Mouse (Mus musculus): ENCODE data around the gene Gm29797. TPM values are rescaled to one million over a fixed set of nuclear protein-coding genes. Genes with fewer than 3 reads are reported as not detected.

Gene Gm29797
- total RNA-seq (2021) = under 1 TPM in 1 of 2 experiments, not detected in 1; 0.36 TPM
- long read RNA-seq, experiment 1 = 0 reads
- long read RNA-seq, experiment 2 = 0 reads

- no peak for DNase-seq (ENCODE audit: low spot score in 2 of 2)
Observed at GRCm38 (mm10) chr2:181656734-181657133, at the start of gene Gm29797. Gene Gm29797, plus strand, starts transcription at chr2:181657034.

DNA sequence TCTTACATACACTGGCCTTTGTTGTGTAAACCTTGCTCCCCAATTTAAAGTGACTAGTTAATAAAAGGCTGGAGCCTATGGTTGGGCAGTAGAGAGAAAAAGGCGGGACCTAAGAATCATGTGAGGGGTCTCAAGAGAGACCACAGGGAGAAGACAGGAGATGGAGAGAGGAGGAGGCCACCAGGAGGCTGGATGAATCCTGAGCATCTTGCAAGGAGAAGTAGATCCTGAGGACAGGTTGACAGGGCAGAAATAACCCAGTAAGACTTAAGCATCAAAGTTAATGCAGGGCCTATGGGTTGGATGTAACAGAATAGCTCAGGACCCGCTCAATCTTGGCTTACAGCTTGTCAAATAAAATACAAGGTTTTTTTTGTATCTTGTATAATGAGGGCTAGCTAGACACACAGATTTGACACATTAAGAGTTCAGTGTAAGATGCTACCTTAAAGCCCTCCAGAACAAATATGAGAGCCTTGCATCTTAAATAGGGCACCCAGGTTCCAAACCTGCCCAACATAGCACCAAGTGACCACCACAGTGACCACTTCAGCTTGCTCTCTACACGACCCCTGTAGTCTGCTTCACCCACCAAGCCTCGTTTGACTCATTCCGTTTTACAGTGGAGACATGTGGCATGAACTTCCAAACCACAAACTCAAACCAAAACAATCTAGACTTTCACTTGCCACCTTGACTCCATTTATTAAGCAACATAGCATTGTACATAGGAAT, 37.9 kb upstream of the Gm29797 start:
- DNase-seq (ENCODE audit: low spot score in 2 of 2) = no peak

- no peak for DNase-seq (ENCODE audit: low spot score in 2 of 2)
Observed at GRCm38 (mm10) chr2:181623401-181623800, 33.4 kb upstream of the Gm29797 start.

DNA sequence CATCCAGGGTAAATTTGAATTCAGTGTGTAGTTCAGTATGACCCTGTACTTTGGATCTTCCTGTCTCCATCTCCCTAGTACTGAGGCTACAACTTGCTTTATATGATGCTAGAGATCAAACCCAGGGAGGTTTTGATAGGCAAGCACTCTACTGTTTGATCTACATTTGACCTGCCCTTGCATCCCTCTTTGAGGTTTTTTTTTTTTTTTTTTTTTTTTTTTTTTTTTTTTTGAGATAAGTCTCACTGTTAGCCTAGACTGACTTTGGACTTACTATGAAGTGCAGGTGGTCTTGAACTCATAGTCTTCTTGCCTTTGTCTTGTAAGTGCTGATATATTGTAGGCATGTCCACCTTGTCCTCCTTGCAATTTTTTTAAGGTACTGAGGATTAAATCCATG, 28.4 kb upstream of the Gm29797 start:
- DNase-seq (ENCODE audit: low spot score in 2 of 2) = no peak

DNA sequence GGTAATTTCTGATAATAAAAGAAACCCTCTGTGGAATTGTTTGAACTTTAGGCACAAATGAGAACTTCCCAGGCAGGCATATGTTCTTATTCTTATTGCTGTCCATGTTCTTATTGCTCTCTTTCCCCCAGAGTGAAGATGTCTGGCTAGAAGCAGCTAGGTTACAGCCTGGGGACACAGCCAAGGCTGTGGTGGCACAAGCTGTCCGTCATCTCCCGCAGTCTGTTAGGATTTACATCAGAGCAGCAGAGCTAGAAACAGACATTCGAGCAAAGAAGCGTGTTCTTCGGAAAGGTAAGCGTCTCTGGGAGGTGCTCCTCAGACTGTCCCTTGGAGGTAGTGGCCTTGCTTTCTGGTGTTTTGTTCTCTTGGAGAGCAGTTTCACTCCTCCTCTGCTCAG, 24.2 kb upstream of the Gm29797 start:
- DNase-seq (ENCODE audit: low spot score in 2 of 2) = no peak

- no peak for DNase-seq (ENCODE audit: low spot score in 2 of 2)
Observed at GRCm38 (mm10) chr2:181635865-181636264, 21.0 kb upstream of the Gm29797 start.

DNA sequence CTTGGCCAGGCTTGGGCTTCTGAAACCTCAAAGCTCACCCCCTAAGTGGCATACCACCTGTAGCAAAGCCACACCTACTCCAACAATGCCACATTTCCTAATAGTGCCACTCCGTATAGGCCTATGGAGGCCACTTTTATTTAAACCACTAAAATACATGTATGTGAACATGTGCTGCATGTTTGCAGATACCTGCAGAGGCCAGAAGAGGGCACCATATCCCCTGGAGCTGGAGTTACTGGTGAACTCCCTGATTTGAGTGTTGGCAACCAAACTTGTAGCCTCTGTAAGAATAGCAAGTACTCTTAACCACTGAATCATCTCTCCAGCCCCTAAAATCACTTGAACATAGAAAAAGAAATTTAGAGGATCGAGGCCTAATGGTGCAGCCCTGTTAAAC, 12.5 kb upstream of the Gm29797 start:
- peak in 1 of 2 experiments; percentile 30 for DNase-seq (ENCODE audit: low spot score in 2 of 2)

DNA sequence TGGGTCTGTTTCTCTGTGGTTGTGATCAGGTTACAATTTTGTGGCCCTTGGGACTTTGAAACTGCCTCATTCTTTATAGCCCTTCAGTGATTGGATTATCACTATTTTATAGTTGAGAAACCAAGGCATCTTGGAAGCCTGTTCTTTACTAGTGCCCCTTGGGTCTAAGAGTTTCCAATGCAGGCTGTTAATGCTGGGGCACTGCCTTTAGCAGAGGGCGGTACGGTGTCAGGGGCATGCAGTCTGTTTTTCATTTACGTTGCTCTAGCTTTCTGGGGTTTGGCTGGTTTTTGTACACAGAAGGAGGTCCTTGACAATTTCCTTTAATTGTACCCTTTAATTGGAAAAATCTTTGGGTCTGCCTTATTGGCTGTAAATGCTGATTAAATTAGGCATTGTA, 11.2 kb upstream of the Gm29797 start:
- DNase-seq (ENCODE audit: low spot score in 2 of 2) = no peak

GRCm38 (mm10) chr2:181646626-181647472, 10.0 kb upstream of the Gm29797 start:
- no peak for DNase-seq (ENCODE audit: low spot score in 2 of 2)

GRCm38 (mm10) chr2:181648926-181649325, 7.9 kb upstream of the Gm29797 start:
- DNase-seq (ENCODE audit: low spot score in 2 of 2) = no peak

GRCm38 (mm10) chr2:181653065-181653464, 3.8 kb upstream of the Gm29797 start:
- DNase-seq (ENCODE audit: low spot score in 2 of 2) = no peak

- DNase-seq (ENCODE audit: low spot score in 2 of 2) = no peak
Observed at GRCm38 (mm10) chr2:181653523-181653922, 3.3 kb upstream of the Gm29797 start.

DNA sequence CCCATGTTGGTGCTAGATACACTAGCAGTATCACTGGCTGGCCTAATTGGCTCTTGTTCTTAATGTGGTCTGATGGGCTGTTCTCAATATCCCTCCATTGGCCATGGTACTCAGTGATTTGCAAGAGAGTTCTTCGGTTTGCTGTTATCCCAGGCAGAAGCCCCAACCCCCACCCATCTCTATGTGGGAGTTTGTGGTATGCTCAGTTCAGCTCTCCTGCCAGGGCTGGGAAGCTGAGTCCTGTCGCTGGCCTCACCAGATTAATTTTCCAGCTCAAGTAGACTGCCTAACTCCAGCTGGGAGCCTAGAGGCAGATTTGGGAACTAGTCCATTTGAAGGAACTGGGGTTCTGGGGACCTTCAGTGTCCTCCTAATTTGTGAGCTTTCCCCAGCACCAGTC, 607 bp downstream of the Gm29797 start:
- DNase-seq (ENCODE audit: low spot score in 2 of 2) = no peak

DNA sequence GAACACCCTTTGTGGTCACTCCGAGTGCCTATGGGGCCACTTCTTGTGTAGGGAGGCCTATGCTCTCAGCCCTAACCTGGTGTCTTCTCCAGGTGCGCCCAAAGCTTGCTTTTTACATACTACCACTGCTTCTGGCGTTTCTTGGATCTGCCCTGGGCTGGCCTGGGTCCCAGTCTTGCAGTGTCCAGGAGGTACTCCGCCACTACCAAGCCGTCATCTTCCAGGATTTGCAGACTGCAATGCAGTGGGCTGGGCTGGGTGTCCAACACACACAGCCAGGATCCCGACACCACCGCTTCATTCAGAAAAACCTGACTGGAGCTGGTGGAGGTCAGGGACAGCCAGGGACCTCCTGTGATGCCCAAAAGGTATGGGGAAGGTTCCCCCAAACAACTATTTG, 1.7 kb downstream of the Gm29797 start:
- no peak for DNase-seq (ENCODE audit: low spot score in 2 of 2)

DNA sequence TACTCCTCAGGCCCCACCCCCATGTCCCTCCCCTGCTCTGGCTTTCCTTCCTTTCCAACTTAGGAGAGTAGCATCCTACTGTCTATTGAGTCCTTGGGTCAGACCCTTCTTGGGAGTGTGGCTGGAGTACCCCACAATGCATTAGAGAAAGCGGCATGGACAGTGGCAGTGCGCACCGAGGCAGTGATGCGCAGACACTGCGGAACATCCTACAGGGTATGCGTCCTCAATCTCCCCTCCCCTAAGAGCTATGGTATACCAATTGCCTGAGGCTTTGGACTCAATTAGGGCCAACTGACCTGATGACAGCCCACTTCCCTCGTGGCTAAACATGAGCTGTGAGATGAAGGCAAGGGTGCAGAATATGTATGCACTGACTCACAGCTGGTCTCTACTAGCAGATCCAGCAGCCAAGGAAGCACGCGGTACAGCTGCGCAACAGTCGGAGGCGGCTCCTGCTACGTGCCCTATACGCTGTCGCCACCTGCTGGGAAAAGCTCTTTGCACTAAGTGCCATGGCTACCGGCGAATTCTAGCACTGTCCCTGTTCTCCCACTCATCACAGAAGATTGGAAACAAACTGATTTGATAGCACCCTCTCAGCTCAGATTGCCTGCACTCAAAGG, 2.2 kb downstream of the Gm29797 start:
- DNase-seq (ENCODE audit: low spot score in 2 of 2) = peak in 1 of 2 experiments; percentile 58

DNA sequence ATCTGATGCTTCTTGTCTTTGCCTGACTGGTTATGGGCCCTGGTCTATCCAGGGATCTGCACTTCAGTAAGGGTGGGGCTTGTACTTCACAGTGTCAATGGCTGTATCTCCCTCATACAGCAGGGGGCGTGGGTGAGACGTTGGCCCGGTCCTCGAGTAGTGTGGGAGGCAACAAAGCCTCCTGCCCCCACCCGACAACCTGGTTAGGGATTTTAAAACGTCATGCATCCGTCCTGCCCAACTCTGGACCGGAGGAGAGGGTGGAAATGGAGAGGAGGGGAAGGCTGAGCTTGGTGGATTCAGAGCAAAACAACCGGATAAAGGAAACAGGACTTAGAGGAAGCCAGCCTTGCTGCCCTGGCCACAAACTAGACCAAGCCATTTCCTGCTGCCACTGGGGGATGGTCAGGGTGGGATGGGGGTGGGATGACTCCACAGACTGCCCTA, 2.8 kb downstream of the Gm29797 start:
- DNase-seq (ENCODE audit: low spot score in 2 of 2) = peak; percentile 53 to 79

GRCm38 (mm10) chr2:181662620-181663297, 5.9 kb downstream of the Gm29797 start:
- no peak for DNase-seq (ENCODE audit: low spot score in 2 of 2)

- DNase-seq (ENCODE audit: low spot score in 2 of 2) = no peak
Observed at GRCm38 (mm10) chr2:181663298-181663630, 6.4 kb downstream of the Gm29797 start.

DNA sequence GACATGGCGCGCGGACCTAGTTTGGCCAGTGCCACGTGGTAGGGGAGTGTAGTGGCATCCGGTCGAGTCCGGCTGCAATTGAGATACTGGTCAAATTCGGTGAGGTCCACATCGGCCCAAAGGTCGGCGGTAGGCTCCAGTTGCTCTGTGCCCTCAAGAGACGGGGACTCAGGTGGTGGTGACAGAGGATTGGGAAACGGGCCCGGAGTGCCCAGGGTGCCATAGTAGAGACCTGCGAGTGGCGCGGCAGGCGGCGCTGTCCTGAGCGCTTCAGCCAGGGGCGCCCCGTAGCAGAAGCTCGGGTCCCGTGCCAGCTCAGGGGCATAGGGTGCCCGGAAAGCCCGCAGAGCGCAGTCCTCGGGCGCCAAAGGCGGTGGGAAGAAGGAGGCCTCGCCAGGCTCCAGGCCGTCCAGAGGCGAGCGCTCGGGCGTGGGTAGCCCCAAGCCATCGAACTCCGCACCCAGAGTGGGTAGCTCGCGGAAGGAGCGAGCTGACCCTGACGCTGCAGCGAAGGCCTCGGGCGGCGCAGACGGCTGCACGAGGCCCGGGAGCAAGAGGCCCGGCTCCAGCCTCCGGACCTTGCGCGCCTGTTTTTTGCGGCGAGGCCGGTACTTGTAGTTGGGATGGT, 13.6 kb downstream of the Gm29797 start:
- no peak for DNase-seq (ENCODE audit: low spot score in 2 of 2)

GRCm38 (mm10) chr2:181670913-181671311, 14.1 kb downstream of the Gm29797 start:
- no peak for DNase-seq (ENCODE audit: low spot score in 2 of 2)

DNA sequence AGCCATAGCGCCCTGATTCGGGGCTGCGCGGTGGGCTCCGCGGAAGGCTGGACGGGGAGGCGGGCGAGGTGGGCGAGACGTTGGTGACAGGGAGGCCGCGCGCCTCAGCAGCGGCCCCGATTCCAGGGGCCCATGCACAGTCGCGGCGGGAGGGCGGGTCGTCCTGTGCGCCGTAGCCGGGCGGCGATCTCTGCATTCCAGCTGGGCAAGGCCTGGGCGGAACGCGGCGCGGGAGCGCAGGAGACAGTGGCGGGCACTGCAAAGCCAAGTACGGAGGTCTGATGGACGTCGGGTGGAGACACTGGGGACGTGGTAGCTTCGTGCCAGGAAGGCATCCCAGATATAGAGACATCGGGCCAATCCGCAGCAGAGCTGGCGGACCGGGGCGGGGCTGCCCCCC, 14.5 kb downstream of the Gm29797 start, which contains the start of gene Sox18:
Sox18 (minus strand) TSS at position 315 of the 400 bp plus-strand sequence.
- peak in 1 of 2 experiments; percentile 24 for DNase-seq (ENCODE audit: low spot score in 2 of 2)

All from gastrocnemius, postnatal 4 days (tissue).